Mouse (Mus musculus) monocyte, adult 2 months (primary cell): ENCODE results near the gene Trpm5.
A peak's percentile ranks its signal among the peaks of the same experiment; 100 is the strongest.

Experiments used
- DNase-seq, 2 experiments: peaks; one replicate each; pipeline ENCODE4 v3.0.0; 2022; ENCODE audit warnings: low spot score in 2 of 2, low read depth in 1 of 2

The Trpm5 gene

GRCm38 (mm10) chr7:143094592-143095553 lies at the start of gene Trpm5:
TSS of gene Trpm5 (minus strand) at chr7:143094642.
- no peak for DNase-seq

DNA sequence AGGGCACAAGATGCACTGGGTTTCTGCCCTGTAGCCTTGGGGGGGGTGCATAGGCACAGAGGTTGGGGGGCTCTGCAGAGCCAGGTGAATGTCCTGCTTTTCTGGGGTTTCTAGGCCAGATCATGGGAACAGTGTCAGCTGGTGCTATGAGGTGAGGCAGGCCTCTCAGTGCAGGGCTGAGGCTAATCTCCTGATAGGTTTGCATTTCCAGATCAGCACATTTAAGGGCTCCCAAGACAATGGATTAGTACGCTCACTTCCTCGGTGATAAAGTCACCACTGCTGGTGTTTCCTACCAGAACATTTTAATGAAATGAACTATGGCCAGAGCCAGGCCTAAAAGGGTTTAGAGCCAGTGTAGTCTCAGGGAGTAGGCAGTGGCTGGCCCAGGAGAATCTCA lies 48.2 kb upstream of the Trpm5 start:
- DNase-seq = no peak

- DNase-seq = no peak
Measured at GRCm38 (mm10) chr7:143139932-143140331, 45.5 kb upstream of the Trpm5 start.

GRCm38 (mm10) chr7:143138789-143139188 lies 44.3 kb upstream of the Trpm5 start:
- DNase-seq = no peak

GRCm38 (mm10) chr7:143136561-143136960 lies 42.1 kb upstream of the Trpm5 start:
- no peak for DNase-seq

DNA sequence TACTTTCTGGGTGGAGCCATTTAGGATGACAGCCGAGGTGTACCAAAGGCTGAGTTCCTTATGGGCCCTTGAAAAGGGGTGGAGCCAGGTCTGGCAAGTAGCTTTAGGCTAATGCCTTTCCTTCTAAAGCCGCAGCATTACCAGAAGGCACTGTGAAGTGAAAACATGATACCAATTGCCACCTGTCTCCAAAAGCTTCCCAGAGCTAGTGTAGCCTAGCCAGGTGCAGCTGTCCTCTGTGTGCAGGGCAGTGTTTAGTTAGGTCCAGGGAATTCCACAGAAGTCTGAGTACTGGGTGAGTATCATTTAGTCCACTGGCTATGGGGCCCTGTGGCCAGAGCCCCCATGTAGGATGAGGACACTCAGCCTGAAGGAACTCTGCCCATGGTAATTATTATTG lies 41.7 kb upstream of the Trpm5 start:
- DNase-seq = no peak

GRCm38 (mm10) chr7:143132815-143133214 lies 38.4 kb upstream of the Trpm5 start:
- DNase-seq = peak in 1 of 2 experiments; percentile 23

- no peak for DNase-seq
Measured at GRCm38 (mm10) chr7:143124902-143125301, 30.5 kb upstream of the Trpm5 start.

- DNase-seq = no peak
Measured at GRCm38 (mm10) chr7:143123876-143124669, 29.6 kb upstream of the Trpm5 start.

GRCm38 (mm10) chr7:143122191-143122590 lies 27.7 kb upstream of the Trpm5 start:
- DNase-seq = no peak

- DNase-seq = no peak
Measured at GRCm38 (mm10) chr7:143119826-143120225, 25.4 kb upstream of the Trpm5 start.

- DNase-seq = no peak
Measured at GRCm38 (mm10) chr7:143119407-143119806, 25.0 kb upstream of the Trpm5 start.

DNA sequence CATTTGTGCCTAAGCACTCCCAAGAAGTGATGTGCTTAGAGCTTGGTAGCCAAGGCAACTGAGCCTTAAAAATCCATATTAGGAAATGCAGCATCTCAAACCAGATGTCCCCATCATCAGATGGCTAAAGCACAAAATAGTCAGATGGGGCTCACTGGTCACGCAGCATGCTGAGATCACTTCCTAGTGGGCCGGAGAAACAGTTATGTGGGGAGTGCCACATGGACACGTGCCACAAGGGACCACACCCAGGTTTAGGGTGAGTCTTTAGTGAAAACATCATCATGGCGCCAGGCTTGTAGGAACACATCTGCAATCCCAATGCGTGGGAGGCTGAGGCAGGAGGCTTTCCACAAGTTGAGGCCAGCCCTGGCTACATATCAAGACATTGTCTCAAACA lies 22.1 kb upstream of the Trpm5 start:
- no peak for DNase-seq

DNA sequence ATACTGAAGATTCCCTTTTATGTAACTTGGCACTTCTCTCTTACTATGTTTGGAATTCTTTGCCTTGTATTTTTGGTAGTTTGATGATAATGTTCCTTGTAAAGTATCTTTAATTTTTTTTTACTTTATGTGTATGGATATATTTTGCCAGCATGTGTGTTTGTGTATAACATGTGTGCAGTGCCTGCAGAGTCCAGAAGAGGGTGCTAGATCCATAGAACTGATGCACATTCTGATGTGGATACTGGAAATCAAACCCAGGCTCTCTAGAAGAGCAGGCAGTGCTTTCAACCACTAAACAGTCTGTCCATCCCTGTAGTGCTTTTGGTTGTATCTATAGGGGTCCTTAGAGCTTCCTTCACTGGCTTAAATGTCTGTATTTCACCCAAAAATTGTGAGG lies 20.3 kb upstream of the Trpm5 start:
- DNase-seq = no peak

DNA sequence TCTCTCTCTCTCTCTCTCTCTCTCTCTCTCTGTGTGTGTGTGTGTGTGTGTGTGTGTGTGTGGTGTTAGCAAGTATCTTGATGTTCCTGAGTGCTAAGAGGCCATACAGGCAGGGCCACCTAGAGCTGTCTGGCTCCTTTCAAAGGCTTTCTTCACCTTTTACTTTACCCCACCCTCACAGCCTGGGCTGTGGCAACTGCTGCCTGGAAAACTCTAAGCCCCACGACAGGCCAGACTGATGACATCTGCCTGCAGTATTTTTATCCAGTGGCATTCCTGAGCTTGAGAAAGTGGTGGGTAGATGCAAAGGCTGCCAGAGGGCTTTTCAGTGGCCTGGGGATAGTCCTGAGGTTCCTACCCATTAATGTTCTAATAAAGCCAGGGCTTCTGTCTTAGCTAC lies 18.0 kb upstream of the Trpm5 start:
- no peak for DNase-seq

DNA sequence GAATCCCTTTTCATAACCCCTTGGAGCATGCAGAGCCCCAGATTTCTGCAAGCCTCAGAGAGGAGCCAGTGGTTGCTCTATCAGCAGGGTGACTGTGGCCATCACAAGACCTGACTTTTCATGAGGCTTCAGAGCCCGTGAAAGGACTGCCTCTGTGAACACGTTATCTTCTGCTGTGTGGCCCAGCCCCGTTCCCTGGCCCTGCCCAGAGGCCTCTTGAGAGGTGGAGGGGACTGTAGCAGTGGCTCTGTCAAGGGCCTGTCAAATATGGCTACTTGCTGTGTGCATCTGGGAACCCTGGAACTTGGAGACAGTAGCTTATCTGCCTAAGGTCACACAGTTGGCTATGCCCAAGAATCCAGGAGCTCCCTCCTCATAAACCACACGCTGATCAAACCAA lies 17.3 kb upstream of the Trpm5 start:
- no peak for DNase-seq

GRCm38 (mm10) chr7:143110803-143111202 lies 16.4 kb upstream of the Trpm5 start:
- no peak for DNase-seq

DNA sequence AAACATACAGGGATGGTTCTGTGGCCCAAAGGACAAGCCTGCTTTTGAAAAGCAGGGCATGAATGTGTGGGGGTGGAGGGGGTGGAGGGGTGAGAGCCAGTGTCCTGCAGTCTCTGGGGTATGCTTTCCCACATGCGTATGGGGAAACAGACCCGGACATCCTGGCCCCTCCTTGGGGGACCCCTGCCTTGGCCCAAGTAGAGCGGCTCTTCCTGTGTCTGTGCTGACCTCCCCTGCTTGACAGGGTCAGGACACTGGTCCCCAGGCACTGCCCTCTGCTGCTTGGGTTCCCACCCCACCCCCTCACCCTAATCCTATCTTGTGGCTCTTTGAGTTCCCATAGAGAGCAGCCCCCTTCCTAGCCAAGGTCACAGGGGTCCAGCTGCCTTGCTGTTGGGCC lies 15.3 kb upstream of the Trpm5 start:
- DNase-seq = no peak

DNA sequence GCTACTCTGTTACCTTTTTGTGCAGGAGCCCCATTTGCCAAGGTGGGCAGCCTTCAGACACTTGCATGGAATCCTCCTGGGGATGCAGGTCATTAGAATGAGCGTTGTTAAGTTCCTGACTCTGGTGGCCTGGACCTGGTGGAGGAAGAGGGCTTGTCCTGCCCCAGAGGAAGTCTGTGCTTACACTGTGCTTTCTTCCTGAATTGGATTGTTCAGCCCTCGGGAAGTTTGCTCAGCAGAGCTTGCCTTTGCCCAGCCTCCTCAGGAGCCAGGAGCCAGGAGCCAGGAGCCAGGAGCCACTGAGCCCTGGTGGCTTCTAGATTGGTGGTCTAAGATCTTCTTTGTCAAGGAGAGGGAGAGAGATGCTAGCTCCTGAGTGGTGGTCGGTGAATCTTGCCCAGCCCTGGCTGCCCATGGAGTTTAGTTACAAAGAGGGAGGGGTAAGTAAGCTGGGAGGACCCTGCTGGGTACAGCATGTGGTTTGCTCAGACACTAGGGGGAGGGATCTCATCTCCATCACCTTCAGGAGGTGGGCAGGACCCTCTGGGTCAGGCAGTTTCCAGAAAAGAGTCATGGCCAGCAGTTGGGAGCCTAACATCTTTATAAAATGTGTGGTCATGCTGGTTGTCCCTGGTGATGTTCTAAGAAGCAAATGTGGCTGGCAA lies 14.7 kb upstream of the Trpm5 start:
- no peak for DNase-seq

GRCm38 (mm10) chr7:143108200-143108599 lies 13.8 kb upstream of the Trpm5 start:
- DNase-seq = no peak

DNA sequence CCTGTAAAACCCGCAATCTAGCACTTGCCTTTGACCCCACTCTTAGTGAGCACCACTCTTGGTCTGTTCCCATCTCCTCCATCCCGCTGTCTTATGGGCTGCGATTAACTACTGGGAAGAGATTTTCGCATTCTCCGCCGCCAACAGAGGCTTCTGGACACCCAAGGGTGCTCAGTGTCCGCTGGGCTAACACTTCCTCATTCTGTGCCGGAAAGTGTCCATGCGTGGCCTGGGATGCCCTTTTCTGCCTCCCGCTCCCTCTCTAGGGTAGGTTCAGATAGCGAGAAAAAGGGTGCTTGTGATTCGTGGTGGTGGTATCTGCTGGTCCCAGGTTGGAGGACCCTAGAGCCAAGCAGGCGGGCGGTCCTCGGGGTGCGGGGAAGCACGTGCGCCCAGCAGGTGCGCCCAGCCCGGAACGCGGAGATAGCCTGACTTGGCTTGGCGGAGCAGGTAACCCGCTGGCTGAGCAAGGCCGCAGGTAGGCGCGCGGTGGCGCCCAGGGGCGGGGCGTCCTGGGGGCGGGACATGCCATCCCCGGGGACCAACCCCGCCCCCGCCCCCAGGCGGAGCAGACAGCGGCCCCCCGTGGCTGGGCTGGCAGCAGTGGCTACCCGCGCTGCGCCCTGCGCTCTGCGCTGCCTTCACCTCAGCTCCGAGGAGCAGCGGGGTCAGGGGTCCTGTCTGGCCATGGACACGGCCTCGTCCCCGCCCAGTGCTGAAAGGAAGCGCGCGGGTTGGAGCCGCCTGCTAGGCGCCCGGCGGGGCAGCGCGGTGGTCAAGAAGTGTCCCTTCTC lies 12.4 kb upstream of the Trpm5 start:
- no peak for DNase-seq
